Mouse (Mus musculus) CH12.LX (cell line): Measurements from ENCODE around the gene Tnfrsf18. TPM values are rescaled to one million over a fixed set of nuclear protein-coding genes. Genes with fewer than 3 reads are reported as not detected.

Source experiments
- DNase-seq: peaks from one replicate; pipeline ENCODE4 v3.0.0-alpha.2; 2013; ENCODE audit errors: extremely low read depth
- H3K27ac ChIP-seq: 2 replicates; pipeline ENCODE4 v1.5.1; 2012; ENCODE audit warnings: low read depth, mild to moderate bottlenecking, control low read depth, moderate library complexity; ENCODE audit not compliant: insufficient read depth
- H3K27me3 ChIP-seq: replicated peaks from 2 replicates; pipeline ENCODE3; 2012; ENCODE audit warnings: inconsistent platforms
- H3K36me3 ChIP-seq, 2 experiments: replicated peaks in 1 of 2; 2 replicates each; pipeline versions ENCODE3 to v1.6.1; 2012; ENCODE audit warnings: inconsistent platforms in 1 of 2, low read length in 1 of 2, mild to moderate bottlenecking in 1 of 2, mixed read lengths in 1 of 2, moderate library complexity in 1 of 2; ENCODE audit not compliant: control insufficient read depth in 1 of 2, insufficient read depth in 1 of 2
- H3K4me1 ChIP-seq, 2 experiments: 2 replicates each; pipeline ENCODE4 v1.6.1; 2012; ENCODE audit warnings: inconsistent platforms in 1 of 2, moderate library complexity in 1 of 2; ENCODE audit not compliant: insufficient read depth in 2 of 2, control insufficient read depth in 1 of 2
- H3K4me2 ChIP-seq: 2 replicates; pipeline ENCODE4 v1.6.1; 2012; ENCODE audit warnings: low read depth, mild to moderate bottlenecking, control low read depth; ENCODE audit not compliant: poor library complexity, insufficient read depth, severe bottlenecking
- H3K4me3 ChIP-seq, 3 experiments: fragments of 150-350 bp in 1 of 3; sonication (generic) in 1 of 3; replicated peaks in 1 of 3; 2 replicates each; pipeline versions ENCODE3 to v1.5.1; 2011 to 2012; ENCODE audit warnings: low read depth in 2 of 3, low read length in 2 of 3, mild to moderate bottlenecking in 2 of 3, moderate library complexity in 2 of 3, control low read depth in 1 of 3, improper control_type of control experiment in 1 of 3, inconsistent platforms in 1 of 3, mixed read lengths in 1 of 3; ENCODE audit not compliant: poor library complexity in 1 of 3
- H3K79me2 ChIP-seq: replicated peaks from 2 replicates; pipeline ENCODE4 v1.6.1; 2012; ENCODE audit warnings: mild to moderate bottlenecking, moderate library complexity; ENCODE audit not compliant: control insufficient read depth, poor library complexity, insufficient read depth, severe bottlenecking; ENCODE audit errors: extremely low read depth
- H3K9ac ChIP-seq: 2 replicates; pipeline ENCODE4 v1.6.1; 2012; ENCODE audit warnings: low read depth, mild to moderate bottlenecking, control low read depth, moderate library complexity; ENCODE audit not compliant: insufficient read depth
- H3K9me3 ChIP-seq: replicated peaks from 2 replicates; pipeline ENCODE3; 2012; ENCODE audit warnings: low read length, inconsistent platforms, mixed read lengths
- CHD1 ChIP-seq: IDR thresholded peaks from 2 replicates; pipeline ENCODE4 v1.6.1; 2012; ENCODE audit warnings: low read depth, low read length, improper control_type of control experiment, inconsistent platforms
- CHD2 ChIP-seq: IDR thresholded peaks from 2 replicates; pipeline ENCODE4 v1.6.1; 2011; ENCODE audit warnings: low read length, improper control_type of control experiment
- CTCF ChIP-seq, 2 experiments: IDR thresholded peaks in 1 of 2; conservative IDR thresholded peaks in 1 of 2; 2 replicates each; pipeline ENCODE4 v1.5.1; 2011 to 2012; ENCODE audit warnings: low read depth in 2 of 2, low read length in 2 of 2, improper control_type of control experiment in 1 of 2, inconsistent platforms in 1 of 2, mild to moderate bottlenecking in 1 of 2, moderate library complexity in 1 of 2
- ELF1 ChIP-seq: IDR thresholded peaks from 2 replicates; pipeline ENCODE4 v1.6.1; 2014; ENCODE audit warnings: low read depth, mild to moderate bottlenecking, inconsistent platforms, low read length, improper control_type of control experiment
- ETS1 ChIP-seq: conservative IDR thresholded peaks from 2 replicates; pipeline ENCODE4 v1.6.1; 2012; ENCODE audit warnings: low read depth, mild to moderate bottlenecking, inconsistent platforms, low read length, improper control_type of control experiment, moderate library complexity
- HCFC1 ChIP-seq: IDR thresholded peaks from 2 replicates; pipeline ENCODE4 v1.6.1; 2012; ENCODE audit warnings: low read depth, mild to moderate bottlenecking, inconsistent platforms, low read length, improper control_type of control experiment
- IRF4 ChIP-seq: IDR thresholded peaks from 2 replicates; pipeline ENCODE4 v1.6.1; 2014; ENCODE audit warnings: low read depth, mild to moderate bottlenecking, inconsistent platforms, low read length, improper control_type of control experiment
- KAT2A ChIP-seq: IDR thresholded peaks from 2 replicates; pipeline ENCODE4 v1.6.1; 2012; ENCODE audit warnings: low read length, improper control_type of control experiment, inconsistent platforms; ENCODE audit not compliant: insufficient replicate concordance
- MEF2A ChIP-seq: IDR thresholded peaks from 2 replicates; pipeline ENCODE4 v1.6.1; 2014; ENCODE audit warnings: low read depth, mild to moderate bottlenecking, inconsistent platforms, low read length, improper control_type of control experiment, borderline replicate concordance
- MXI1 ChIP-seq: IDR thresholded peaks from 2 replicates; pipeline ENCODE4 v1.6.1; 2011; ENCODE audit warnings: mild to moderate bottlenecking, low read depth, low read length, improper control_type of control experiment
- PAX5 ChIP-seq: IDR thresholded peaks from 2 replicates; pipeline ENCODE4 v1.6.1; 2012; ENCODE audit warnings: low read length, inconsistent platforms, mixed read lengths
- RAD21 ChIP-seq: IDR thresholded peaks from 2 replicates; pipeline ENCODE4 v1.6.1; 2011; ENCODE audit warnings: low read depth, mild to moderate bottlenecking, low read length, improper control_type of control experiment, moderate library complexity
- SMC3 ChIP-seq: IDR thresholded peaks from 2 replicates; pipeline ENCODE4 v1.6.1; 2011; ENCODE audit warnings: low read depth, low read length, improper control_type of control experiment
- TBP ChIP-seq: conservative IDR thresholded peaks from 2 replicates; pipeline ENCODE4 v1.6.1; 2011; ENCODE audit warnings: low read depth, low read length, improper control_type of control experiment
- TCF12 ChIP-seq: IDR thresholded peaks from 2 replicates; pipeline ENCODE4 v1.6.1; 2014; ENCODE audit warnings: low read depth, mild to moderate bottlenecking, inconsistent platforms, low read length, improper control_type of control experiment
- USF1 ChIP-seq: IDR thresholded peaks from 2 replicates; pipeline ENCODE4 v1.6.1; 2014; ENCODE audit warnings: low read depth, mild to moderate bottlenecking, inconsistent platforms, low read length, improper control_type of control experiment
- USF2 ChIP-seq: conservative IDR thresholded peaks from 2 replicates; pipeline ENCODE4 v1.6.1; 2011; ENCODE audit warnings: low read depth, low read length, improper control_type of control experiment
- ZC3H11A ChIP-seq: IDR thresholded peaks from 2 replicates; pipeline ENCODE4 v1.6.1; 2012; ENCODE audit warnings: low read depth, mild to moderate bottlenecking, inconsistent platforms, low read length, improper control_type of control experiment
- ZKSCAN1 ChIP-seq: IDR thresholded peaks from 2 replicates; pipeline ENCODE4 v1.6.1; 2012; ENCODE audit warnings: low read depth, inconsistent platforms, low read length, improper control_type of control experiment, borderline replicate concordance
- ZMIZ1 ChIP-seq: IDR thresholded peaks from 2 replicates; pipeline ENCODE4 v1.6.1; 2012; ENCODE audit warnings: low read depth, mild to moderate bottlenecking, inconsistent platforms, low read length, improper control_type of control experiment
- dilution Hi-C: fragments of 300-500 bp; cut with MboI; formaldehyde crosslinking; loops from 2 replicates; pipeline ENCODE4 v1.14.3; 2020; ENCODE audit warnings: low sequenced_read_pairs; ENCODE audit not compliant: extremely low pct_unique_long_range_greater_than_20kb, extremely low pct_ligation_motif_present
- in situ Hi-C: fragments of 300-500 bp; cut with MboI; formaldehyde crosslinking; loops from 3 replicates; pipeline ENCODE4 v1.14.3; 2019; ENCODE audit warnings: low sequenced_read_pairs, low pct_ligation_motif_present, low pct_unique_long_range_greater_than_20kb, mixed read lengths
- polyA plus RNA-seq: library from polyadenylated mRNA; unstranded; fragments of >175 nt; gene quantifications from 2 replicates; pipeline ENCODE4 v1.2.1, GENCODE M21; 2012; ENCODE audit warnings: low read depth; ENCODE audit not compliant: insufficient read length
- total RNA-seq, 2 experiments: library from RNA; depleted of rRNA; stranded (reverse); fragments of 300-350 nt in 1 of 2; fragments of >200 nt in 1 of 2; gene quantifications; 2 replicates each; pipeline ENCODE4 v1.2.3; 2012 to 2014

Gene Tnfrsf18
- total and polyA plus RNA-seq, 3 experiments, result 48.4 to 76.1 (median 50.7) TPM

GRCm38 (mm10) chr4:156024184-156024583, 1.8 kb upstream of the Tnfrsf18 start:
- no peak overlapping the region for H3K9ac ChIP-seq
- TF ChIP-seq CHD2 (no peak), MEF2A (no peak), ELF1 (no peak), PAX5 (no peak)
- no peak overlapping the region for H3K4me3 ChIP-seq
- H3K27ac ChIP-seq, result no peak overlapping the region
- dilution Hi-C loops, result no loop called here
- peaks cover 9 to 31% of the 10 kb centered on the region in 2 experiments for H3K36me3 ChIP-seq
- H3K79me2 ChIP-seq, result no peaks in the 10 kb centered on the region
- no peak overlapping the region for H3K4me2 ChIP-seq
- H3K9me3 ChIP-seq, result no peaks in the 10 kb centered on the region
- H3K27me3 ChIP-seq, result no peaks in the 10 kb centered on the region
- H3K4me1 ChIP-seq, result peaks cover 17 to 67% of the 10 kb centered on the region in 2 experiments
- DNase-seq, result no peak
- in situ Hi-C loops, result no loop called here

GRCm38 (mm10) chr4:156028580-156028979, 2.6 kb downstream of the Tnfrsf18 start:
- no peak overlapping the region for H3K27ac ChIP-seq
- no peak for DNase-seq
- no peak overlapping the region for H3K4me3 ChIP-seq
- no peak overlapping the region for H3K4me2 ChIP-seq
- no peak for TF ChIP-seq ZC3H11A
- no peak for TF ChIP-seq TBP
- no peak for TF ChIP-seq CTCF (conservative IDR thresholded peaks at IDR 0.05 in 1 of 2, IDR thresholded peaks at IDR 0.05 in 1 of 2; ENCODE audit: low read depth in 2 of 2, low read length in 2 of 2)
- TF ChIP-seq IRF4, result no peak
- no peak for TF ChIP-seq USF1
- TF ChIP-seq ZKSCAN1, result no peak
- TF ChIP-seq CHD1, result no peak
- no peak for TF ChIP-seq USF2
- TF ChIP-seq MEF2A, result no peak
- no peak for TF ChIP-seq KAT2A
- no peak for TF ChIP-seq ETS1
- no peak for TF ChIP-seq TCF12
- TF ChIP-seq RAD21, result no peak
- no peak for TF ChIP-seq ZMIZ1
- TF ChIP-seq SMC3, result no peak
- TF ChIP-seq MXI1, result no peak
- no peak for TF ChIP-seq HCFC1
- no peak for TF ChIP-seq PAX5
- no peaks in the 10 kb centered on the region for H3K27me3 ChIP-seq
- H3K9me3 ChIP-seq, result no peaks in the 10 kb centered on the region
- no peak overlapping the region for H3K9ac ChIP-seq
- dilution Hi-C loops (no loop called here), in situ Hi-C loops (no loop called here)
- no peaks in the 10 kb centered on the region for H3K79me2 ChIP-seq
- H3K4me1 ChIP-seq, result peaks cover 30 to 71% of the 10 kb centered on the region in 2 experiments
- H3K36me3 ChIP-seq, result peaks cover 16 to 32% of the 10 kb centered on the region in 2 experiments
